Mouse (Mus musculus) liver, embryonic 14.5 days (tissue): ENCODE data around the gene Plcd1.

Source experiments
- CTCF ChIP-seq: IDR thresholded peaks from 2 replicates; pipeline ENCODE4 v1.5.1; 2016; ENCODE audit warnings: antibody characterized with exemption, low read depth, control low read depth
- EP300 ChIP-seq: IDR thresholded peaks from 2 replicates; pipeline ENCODE4 v1.6.1; 2016; ENCODE audit warnings: antibody characterized with exemption, low read depth

DNA sequence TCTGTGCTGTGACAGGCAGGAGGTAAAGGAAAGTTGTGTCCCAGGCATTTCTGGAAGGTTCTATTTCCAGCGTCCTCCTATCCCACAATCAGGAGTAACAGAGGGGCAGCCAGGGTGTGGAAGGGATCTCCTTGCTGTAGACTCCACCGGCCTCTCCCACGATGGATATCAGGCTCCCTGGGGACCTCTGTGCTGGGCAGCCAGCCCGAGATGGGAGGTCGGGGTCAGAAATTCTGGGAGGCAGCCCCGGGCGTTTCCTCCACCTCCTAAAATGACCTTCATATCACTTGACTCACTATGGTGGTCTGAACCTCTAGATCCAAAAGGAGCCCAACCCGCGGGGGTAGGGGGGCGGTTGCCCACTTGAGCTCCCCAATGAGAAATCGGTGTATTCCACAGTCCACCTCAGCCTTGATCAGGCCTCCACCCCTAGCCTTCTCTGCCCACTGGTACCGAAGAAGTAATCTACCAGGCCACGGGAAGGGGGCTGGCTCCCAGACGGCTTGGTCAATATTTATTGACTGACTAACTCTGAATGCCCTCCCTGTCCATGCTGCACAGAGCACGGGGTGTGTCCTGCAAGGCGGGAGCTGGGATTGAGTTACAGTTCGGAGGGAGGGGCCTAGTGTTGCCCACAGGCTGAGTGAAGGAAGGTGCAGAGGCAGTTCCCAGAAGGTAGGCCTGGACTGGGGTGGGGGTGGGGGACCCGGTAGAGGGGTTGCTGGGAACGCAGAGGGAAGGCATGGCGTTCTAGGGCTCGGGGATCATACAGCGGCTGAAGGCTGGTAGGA lies 41.0 kb downstream of the Plcd1 start, which contains the start of gene Vill:
- TF ChIP-seq CTCF, result no peak
- no peak for TF ChIP-seq EP300
